Mouse (Mus musculus) Patski (cell line): ENCODE measurements at regions not wholly inside any gene's neighbourhood (a gene's known extent, or its start where the extent isn't known, plus 50 kb on each side); places are given as distances from the start of the nearest gene placed in this dataset.

Experiments used
- ATAC-seq: fragments of 100-300 bp; one replicate; pipeline ENCODE4 v1.8.0; 2021
- CTCF ChIA-PET: fragments of 350-600 bp; sonication (Branson Sonifier 250); formaldehyde crosslinking; loops from one replicate; lab custom pipeline; 2022; ENCODE audit warnings: inconsistent platforms; lab: Charles Lee
- POLR2A ChIA-PET: fragments of 350-600 bp; sonication (Branson Sonifier 250); formaldehyde crosslinking; loops from one replicate; lab custom pipeline; 2022; ENCODE audit warnings: antibody characterized with exemption, inconsistent platforms; lab: Charles Lee
- DNase-seq: peaks from one replicate; pipeline ENCODE4 v3.0.0-alpha.2; 2011; ENCODE audit warnings: low read depth, low spot score
- H3K27me3 ChIP-seq: fragments of 371-371 bp; one replicate; pipeline ENCODE4 v1.5.1; 2021
- CTCF ChIP-seq: fragments of 100-300 bp; IDR thresholded peaks from one replicate; pipeline ENCODE4 v1.5.1; 2021
- in situ Hi-C: fragments of 300-500 bp; cut with MboI; formaldehyde crosslinking; loops from 3 replicates; pipeline ENCODE4 v1.11.1; 2018; ENCODE audit warnings: low pct_unique_long_range_greater_than_20kb, mixed read lengths

GRCm38 (mm10) chr19:26467179-26467651 is 137.6 kb upstream of the Smarca2 start:
- peaks cover 38% of the 10 kb centered on the region for H3K27me3 ChIP-seq
- in situ Hi-C loops: no loop called here
- no peak for TF ChIP-seq CTCF
- DNase-seq (no peak), ATAC-seq (peak; percentile 52)
- CTCF ChIA-PET: no interaction called here
- POLR2A ChIA-PET: no interaction called here

GRCm38 (mm10) chr19:26472659-26473058 is 132.2 kb upstream of the Smarca2 start:
- no peak for ATAC-seq
- POLR2A ChIA-PET: no interaction called here
- CTCF ChIA-PET: no interaction called here

GRCm38 (mm10) chr19:26473211-26473610 is 131.6 kb upstream of the Smarca2 start:
- TF ChIP-seq CTCF: no peak
- ATAC-seq: no peak
- POLR2A ChIA-PET: no interaction called here
- in situ Hi-C loops: no loop called here
- DNase-seq: no peak
- peaks cover 24% of the 10 kb centered on the region for H3K27me3 ChIP-seq
- CTCF ChIA-PET: no interaction called here

More at GRCm38 (mm10) chr19:26472659-26473058, 132.2 kb upstream of the Smarca2 start:
- peaks cover 18% of the 10 kb centered on the region for H3K27me3 ChIP-seq
- DNase-seq: no peak
- TF ChIP-seq CTCF: no peak
- in situ Hi-C loops: no loop called here

GRCm38 (mm10) chr19:26475197-26475596 is 129.7 kb upstream of the Smarca2 start:
- CTCF ChIA-PET: no interaction called here
- POLR2A ChIA-PET: no interaction called here
- ATAC-seq (no peak), DNase-seq (no peak)
- TF ChIP-seq CTCF: no peak
- in situ Hi-C loops: no loop called here
- peaks cover 36% of the 10 kb centered on the region for H3K27me3 ChIP-seq

- peaks cover 39% of the 10 kb centered on the region for H3K27me3 ChIP-seq
- no peak for TF ChIP-seq CTCF
- ChIA-PET CTCF (no interaction called here), POLR2A (no interaction called here)
- in situ Hi-C loops: no loop called here
- DNase-seq: no peak
- no peak for ATAC-seq
Observed at GRCm38 (mm10) chr19:26475754-26476153, 129.1 kb upstream of the Smarca2 start.

- ChIA-PET POLR2A (no interaction called here), CTCF (no interaction called here)
- peaks cover 50% of the 10 kb centered on the region for H3K27me3 ChIP-seq
- in situ Hi-C loops: no loop called here
- DNase-seq (no peak), ATAC-seq (no peak)
- TF ChIP-seq CTCF: no peak
Observed at GRCm38 (mm10) chr19:26478055-26478737, 126.7 kb upstream of the Smarca2 start.

GRCm38 (mm10) chr19:26484322-26484721 is 120.5 kb upstream of the Smarca2 start:
- peaks cover 49% of the 10 kb centered on the region for H3K27me3 ChIP-seq
- CTCF ChIA-PET: interaction anchor here (1.3 to 1.4 kb wide), 2 partner anchors 19 to 21 kb away, joined by 3 to 5 read pairs; no protein-coding TSS in a partner anchor
- in situ Hi-C loops: no loop called here
- no peak for DNase-seq
- TF ChIP-seq CTCF: no peak
- no peak for ATAC-seq
- POLR2A ChIA-PET: no interaction called here

- CTCF ChIA-PET: no interaction called here
- ATAC-seq: no peak
- peaks cover 63% of the 10 kb centered on the region for H3K27me3 ChIP-seq
- POLR2A ChIA-PET: no interaction called here
- DNase-seq: no peak
- in situ Hi-C loops: no loop called here
- no peak for TF ChIP-seq CTCF
Observed at GRCm38 (mm10) chr19:26492806-26493205, 112.0 kb upstream of the Smarca2 start.

- no peak for TF ChIP-seq CTCF
- CTCF ChIA-PET: interaction anchor here (0.7 kb wide), 1 partner anchor 9 kb away, joined by 3 read pairs; no protein-coding TSS in a partner anchor
- POLR2A ChIA-PET: no interaction called here
- ATAC-seq: peak; percentile 77
- in situ Hi-C loops: no loop called here
- H3K27me3 ChIP-seq: peaks cover 66% of the 10 kb centered on the region
- DNase-seq: no peak
Observed at GRCm38 (mm10) chr19:26501064-26501463, 103.8 kb upstream of the Smarca2 start.

- ATAC-seq (no peak), DNase-seq (no peak)
- H3K27me3 ChIP-seq: peaks cover 61% of the 10 kb centered on the region
- ChIA-PET CTCF (interaction anchor here (1.1 kb wide), 1 partner anchor 20 kb away, joined by 3 read pairs; no protein-coding TSS in a partner anchor), POLR2A (no interaction called here)
- no peak for TF ChIP-seq CTCF
- in situ Hi-C loops: no loop called here
Observed at GRCm38 (mm10) chr19:26504027-26504426, 100.8 kb upstream of the Smarca2 start.

- POLR2A ChIA-PET: no interaction called here
Observed at GRCm38 (mm10) chr19:26506802-26507201, 98.0 kb upstream of the Smarca2 start.

More at GRCm38 (mm10) chr19:26506802-26507201, 98.0 kb upstream of the Smarca2 start:
- ATAC-seq (no peak), DNase-seq (no peak)
- in situ Hi-C loops: no loop called here
- CTCF ChIA-PET: no interaction called here
- H3K27me3 ChIP-seq: peaks cover 50% of the 10 kb centered on the region
- TF ChIP-seq CTCF: no peak
